Mouse (Mus musculus) erythroblast, embryonic 14.5 days (primary cell): ENCODE results near the gene Ctnnal1.

ENCODE experiments used
- GATA1 ChIP-seq: IDR thresholded peaks from 2 replicates; pipeline ENCODE4 v1.6.1; 2012; ENCODE audit warnings: low read length, inconsistent platforms, mixed read lengths
- TAL1 ChIP-seq: IDR thresholded peaks from 3 replicates; pipeline ENCODE4 v1.6.1; 2012; ENCODE audit warnings: low read length, inconsistent platforms, mixed read lengths

DNA sequence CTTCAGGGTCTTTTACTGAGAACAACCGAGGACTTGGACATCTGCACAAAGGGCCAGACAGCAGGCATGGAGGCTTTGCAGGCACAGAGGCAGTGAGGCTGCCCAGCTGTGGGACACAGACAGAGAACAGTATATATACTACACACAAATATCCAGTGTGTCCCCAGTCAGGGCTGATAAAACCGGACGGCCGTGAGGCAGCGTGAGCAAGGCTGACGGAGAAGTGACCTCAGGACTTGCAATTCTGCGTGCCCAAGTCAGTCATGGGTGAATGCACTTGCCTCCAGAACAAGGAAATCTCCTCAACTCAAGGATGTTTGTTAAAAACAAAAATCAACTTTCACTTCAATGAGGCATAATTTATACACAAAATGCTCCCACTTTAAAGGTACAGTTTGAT, 33.0 kb downstream of the Ctnnal1 start:
- TF ChIP-seq GATA1 = no peak
- TF ChIP-seq TAL1 = no peak
